Mouse (Mus musculus) brain, embryonic 18.5 days (tissue): ENCODE data around the gene Herpud1.

ENCODE experiments used
- DNase-seq: peaks from one replicate; pipeline ENCODE4 v3.0.0-alpha.2; 2012; ENCODE audit warnings: low read depth, low spot score

Herpud1 gene

GRCm38 (mm10) chr8:94386214-94387026, at the start of gene Herpud1:
TSS of gene Herpud1 (plus strand) at chr8:94386438.
- peak; percentile 93 for DNase-seq

DNA sequence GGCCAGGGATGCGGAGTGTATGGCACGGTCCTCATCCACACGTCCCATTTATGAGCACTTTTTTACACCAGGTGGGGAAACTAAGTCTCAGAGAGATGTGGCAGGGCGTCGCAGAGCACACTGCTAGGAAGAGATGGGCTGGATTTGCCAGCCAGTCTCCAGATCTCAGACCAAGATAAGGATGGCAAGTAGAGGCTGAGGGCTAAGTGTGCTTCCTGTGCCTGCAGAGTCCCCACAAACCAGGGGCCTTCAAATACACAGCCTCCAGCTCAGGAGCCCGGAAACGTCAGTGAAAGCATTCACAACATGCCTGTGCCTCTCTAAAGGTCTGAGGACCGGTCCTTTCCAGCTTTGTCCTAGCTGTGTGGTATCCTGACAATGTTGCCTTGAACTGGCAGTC, 48.7 kb upstream of the Herpud1 start:
- DNase-seq = no peak

- DNase-seq = no peak
These were observed 45.4 kb upstream of the Herpud1 start for GRCm38 (mm10) chr8:94340796-94341195.

GRCm38 (mm10) chr8:94342691-94343090, 43.5 kb upstream of the Herpud1 start:
- no peak for DNase-seq

DNA sequence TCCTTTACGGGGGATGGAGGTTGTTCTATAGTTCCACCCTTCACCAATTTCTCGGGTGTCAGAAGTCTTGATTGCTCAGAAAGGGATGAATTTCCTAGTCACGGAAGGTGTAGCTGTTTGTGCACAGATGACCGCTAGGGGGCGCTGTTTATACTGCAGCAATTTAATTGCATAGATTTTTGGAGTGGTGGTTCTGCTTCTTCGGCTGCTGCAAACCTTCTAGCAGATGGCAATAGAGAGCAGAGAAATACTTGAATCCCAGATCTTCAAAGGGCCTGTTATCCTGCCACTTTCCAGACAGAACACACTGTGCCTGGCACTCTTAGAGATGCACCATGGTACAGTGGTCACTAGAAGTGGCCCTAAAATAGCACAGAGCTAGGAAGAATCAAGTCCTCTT, 42.9 kb upstream of the Herpud1 start:
- DNase-seq = peak; percentile 22

DNA sequence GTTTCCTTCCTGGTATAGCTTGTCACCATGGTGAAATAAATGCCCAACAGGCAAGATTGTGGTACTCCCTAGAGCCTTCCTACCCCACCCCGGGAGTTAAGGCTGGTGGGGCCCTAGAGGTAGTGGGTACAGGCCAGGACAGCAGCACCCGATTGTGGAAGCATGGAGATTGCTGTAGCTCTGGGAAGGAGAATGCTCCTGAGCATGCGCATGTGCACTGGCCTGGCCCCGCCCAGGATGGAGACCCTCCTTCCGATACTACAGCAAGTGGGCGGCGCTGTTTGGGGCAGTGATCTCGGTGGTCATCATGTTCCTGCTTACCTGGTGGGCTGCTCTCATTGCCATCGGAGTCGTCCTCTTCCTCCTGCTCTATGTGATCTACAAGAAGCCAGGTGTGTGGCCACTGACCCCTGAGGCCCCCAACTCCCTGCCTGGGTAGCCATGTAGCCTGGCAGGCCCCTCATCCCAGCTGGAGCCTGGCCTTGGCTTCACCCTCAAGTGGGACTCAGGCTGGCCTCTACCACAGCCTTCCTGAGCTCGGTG, 42.4 kb upstream of the Herpud1 start:
- DNase-seq = no peak

- no peak for DNase-seq
These were observed 40.6 kb upstream of the Herpud1 start for GRCm38 (mm10) chr8:94345657-94346056.

DNA sequence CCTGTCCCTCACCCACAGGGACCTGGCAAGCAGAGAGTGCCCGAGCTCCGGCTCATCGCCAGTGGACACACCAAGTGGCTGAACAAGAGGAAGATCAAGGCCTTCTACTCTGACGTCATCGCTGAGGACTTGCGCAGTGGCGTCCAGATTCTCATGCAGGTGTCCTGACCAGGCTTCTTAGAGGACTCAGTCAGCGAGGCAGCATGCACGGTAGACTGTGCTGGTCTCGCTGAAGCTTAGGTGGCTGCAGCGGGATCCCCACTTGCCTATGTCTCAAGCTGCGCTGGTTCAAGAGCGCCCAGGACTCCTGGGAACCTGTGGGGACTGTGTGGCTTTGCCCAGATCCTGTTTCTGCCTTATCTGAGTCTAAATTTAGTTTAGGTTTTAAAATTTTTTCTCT, 40.0 kb upstream of the Herpud1 start:
- DNase-seq = no peak

- DNase-seq = no peak
These were observed 37.8 kb upstream of the Herpud1 start for GRCm38 (mm10) chr8:94348425-94348824.

- DNase-seq = no peak
These were observed 32.1 kb upstream of the Herpud1 start for GRCm38 (mm10) chr8:94354069-94354531.

DNA sequence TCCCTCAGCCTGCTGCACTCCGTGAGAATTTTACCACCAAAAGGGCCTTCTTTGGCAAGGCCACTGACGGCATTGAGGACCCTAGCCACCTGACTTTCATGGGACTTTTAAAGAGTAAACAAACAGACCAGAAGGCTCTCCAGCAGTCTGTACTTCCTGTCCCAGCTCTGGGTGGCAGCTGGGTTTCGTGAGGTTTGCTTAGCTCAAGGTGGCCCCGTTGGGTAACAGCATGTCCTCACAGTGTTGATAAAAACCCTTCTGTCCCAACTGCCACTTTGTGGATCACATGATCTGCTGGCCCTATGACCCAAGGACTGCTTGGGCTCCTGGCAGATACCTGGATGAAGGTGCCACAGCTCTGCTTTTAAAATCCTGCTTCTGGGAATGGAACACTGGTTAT, 31.7 kb upstream of the Herpud1 start:
- no peak for DNase-seq

DNA sequence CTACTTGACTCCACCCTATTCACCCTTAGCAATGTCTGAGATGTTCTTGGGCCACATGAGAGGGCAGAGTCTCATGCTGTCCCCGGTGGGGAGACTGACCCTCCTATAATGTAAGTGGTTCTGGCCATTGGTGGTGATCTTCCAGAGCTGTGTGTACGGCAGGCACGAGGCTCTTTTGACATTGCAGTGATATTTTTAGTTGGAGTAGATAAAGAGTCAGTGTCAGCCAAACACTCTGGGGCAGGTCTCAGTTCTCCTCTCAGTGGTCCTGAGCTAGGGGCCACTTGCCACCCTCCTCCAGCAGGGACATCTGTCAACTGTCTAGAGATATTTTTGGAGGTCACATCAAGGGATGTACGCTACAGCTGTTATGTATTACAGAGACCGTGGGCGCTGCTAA, 29.0 kb upstream of the Herpud1 start:
- no peak for DNase-seq

DNA sequence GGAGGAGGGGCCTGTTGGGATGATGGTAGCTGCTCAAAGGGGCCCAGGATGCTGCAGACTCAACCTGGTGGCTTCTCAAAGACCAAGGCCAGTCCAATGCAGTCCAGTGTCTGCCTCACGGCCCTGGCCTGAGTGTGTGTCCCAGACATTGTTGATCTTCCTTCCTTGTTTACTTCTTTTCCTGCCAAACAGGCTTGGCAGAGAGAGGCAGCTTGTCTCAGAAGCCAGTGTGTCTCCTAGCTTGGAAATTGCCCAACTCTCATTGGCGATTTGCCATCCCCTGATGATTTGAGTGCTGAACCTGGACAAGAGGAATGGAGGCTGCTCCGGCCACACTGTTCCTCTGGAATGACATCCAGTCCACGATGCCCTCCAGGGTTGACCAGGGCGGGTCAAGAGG, 27.7 kb upstream of the Herpud1 start:
- peak; percentile 22 for DNase-seq

- no peak for DNase-seq
These were observed 24.3 kb upstream of the Herpud1 start for GRCm38 (mm10) chr8:94361774-94362431.

DNA sequence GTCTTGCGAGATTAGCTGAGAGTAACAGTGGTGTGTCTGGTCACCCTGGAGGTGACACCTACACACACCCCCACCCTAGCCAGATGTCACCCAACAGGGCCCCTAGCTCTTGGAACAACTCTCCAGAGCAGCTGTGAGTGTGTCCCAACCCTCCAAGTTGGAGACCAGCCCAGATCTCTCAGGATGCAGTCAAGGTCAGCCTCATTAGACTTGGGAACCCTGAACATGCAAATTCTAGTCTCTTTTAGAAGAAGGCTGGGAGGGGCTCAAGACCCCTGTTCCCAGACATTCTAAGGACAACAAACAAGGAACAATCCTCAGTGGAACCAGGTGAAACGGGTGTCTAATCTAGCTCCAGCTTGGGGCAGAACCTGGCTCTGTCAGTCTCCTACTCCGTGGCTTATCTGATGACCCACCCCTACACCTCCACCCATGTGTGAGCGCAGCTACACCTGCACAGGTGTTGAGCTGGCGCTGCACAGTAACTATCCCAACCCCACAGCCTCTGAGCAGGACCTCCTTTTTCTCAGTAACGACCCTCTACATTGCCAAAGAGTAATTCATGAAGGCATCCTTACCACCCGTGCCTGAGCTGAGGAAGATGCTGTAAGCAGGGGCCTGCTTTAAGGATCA, 23.5 kb upstream of the Herpud1 start:
- DNase-seq = no peak

DNA sequence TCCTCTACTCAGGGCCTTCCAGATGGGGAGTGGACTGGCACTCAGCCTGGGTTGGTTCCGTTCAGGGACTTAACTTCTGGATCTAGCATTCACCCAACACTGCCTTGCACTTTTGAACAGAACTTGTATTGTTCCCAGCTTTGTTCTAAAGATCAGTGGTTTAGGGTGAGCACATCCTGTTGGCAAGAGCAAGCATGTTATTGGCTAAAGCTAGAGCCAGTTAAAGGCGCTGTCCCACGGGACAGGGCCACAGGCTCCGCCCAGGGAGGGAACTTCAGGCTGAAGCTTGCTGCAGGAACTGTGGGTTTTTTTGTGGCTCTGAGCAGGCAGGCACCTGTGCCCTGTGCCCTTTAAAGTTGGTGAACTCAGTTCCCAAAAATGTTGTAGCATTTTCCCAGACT, 22.9 kb upstream of the Herpud1 start:
- DNase-seq = no peak

DNA sequence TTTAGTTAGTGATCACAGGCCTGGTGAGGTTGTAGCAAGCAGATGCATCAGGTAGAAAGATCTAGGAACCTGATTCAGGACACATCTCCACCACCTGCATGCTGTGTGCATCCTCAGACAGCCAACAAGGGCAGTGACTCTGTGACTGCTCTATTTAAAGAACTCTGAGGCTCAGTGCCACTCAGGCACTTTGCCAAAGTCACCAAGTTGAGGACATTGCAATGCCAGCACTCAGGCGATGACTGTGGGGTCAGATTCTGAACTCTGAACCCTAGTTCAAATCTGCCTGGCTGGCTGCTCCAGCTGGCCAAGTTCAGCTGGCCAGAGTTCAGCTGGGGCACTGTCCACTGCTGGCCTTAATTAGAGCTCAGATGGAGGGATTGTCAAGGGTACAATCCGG, 22.3 kb upstream of the Herpud1 start:
- DNase-seq = no peak

- no peak for DNase-seq
These were observed 21.4 kb upstream of the Herpud1 start for GRCm38 (mm10) chr8:94364686-94365312.

GRCm38 (mm10) chr8:94365410-94365981, 20.7 kb upstream of the Herpud1 start:
- DNase-seq = no peak

GRCm38 (mm10) chr8:94370839-94371238, 15.4 kb upstream of the Herpud1 start:
- DNase-seq = no peak

GRCm38 (mm10) chr8:94372955-94373599, 13.2 kb upstream of the Herpud1 start:
- no peak for DNase-seq
